Mouse (Mus musculus) granulocyte monocyte progenitor cell, adult 5-6 weeks (primary cell): ENCODE measurements around the gene Klhl40. TPM values are rescaled to one million over a fixed set of nuclear protein-coding genes. Genes with fewer than 3 reads are reported as not detected.

Source experiments
- ATAC-seq: replicated peaks from 2 replicates; pipeline ENCODE4 v1.8.0; 2016; ENCODE audit warnings: mild to moderate bottlenecking, moderate TSS enrichment, inconsistent platforms; ENCODE audit not compliant: poor library complexity, severe bottlenecking
- total RNA-seq, 2 experiments: library from RNA; stranded (forward) in 1 of 2; stranded (reverse) in 1 of 2; fragments of 200-712, 200-1000 nt in 1 of 2; fragments of >200 nt in 1 of 2; fragmentation: Nextera tagmentation in 1 of 2; gene quantifications; 2 replicates each; pipeline ENCODE4 v1.2.3; 2014 to 2017

Klhl40 gene
- total RNA-seq, 2 experiments from 2014 or later, result 0.41 TPM; not detected in 1

- no peak for ATAC-seq
These were observed 45.6 kb downstream of the Klhl40 start for GRCm38 (mm10) chr9:121823051-121823450.

- no peak for ATAC-seq
These were observed 46.6 kb downstream of the Klhl40 start for GRCm38 (mm10) chr9:121823991-121824390.

GRCm38 (mm10) chr9:121826356-121826755, 48.9 kb downstream of the Klhl40 start:
- no peak for ATAC-seq

- peak; percentile 71 for ATAC-seq
These were observed 50.9 kb downstream of the Klhl40 start for GRCm38 (mm10) chr9:121828314-121828713.

- no peak for ATAC-seq
These were observed 52.0 kb downstream of the Klhl40 start for GRCm38 (mm10) chr9:121829270-121829992.

GRCm38 (mm10) chr9:121830243-121830955, 53.0 kb downstream of the Klhl40 start:
- ATAC-seq, result 0 out of 2 replicates have a peak, but pooled peaks have one; percentile 27

- peak; percentile 58 for ATAC-seq
These were observed 53.5 kb downstream of the Klhl40 start for GRCm38 (mm10) chr9:121830956-121831293.

Other genes starting within 250 kb of the Klhl40 start
- gene Lyzl4, start 135.5 kb upstream of the Klhl40 start, total RNA-seq (2014; fragmentation: Nextera tagmentation), result not detected in 2 replicates
- gene Lyzl4, start 135.5 kb upstream of the Klhl40 start, total RNA-seq (2017), result not detected in 2 replicates
- not detected in 2 replicates for gene Vipr1, start 134.9 kb upstream of the Klhl40 start, total RNA-seq (2014; fragmentation: Nextera tagmentation)
- not detected in 2 replicates for gene Vipr1, start 134.9 kb upstream of the Klhl40 start, total RNA-seq (2017)
- gene Sec22c, start 72.1 kb upstream of the Klhl40 start, total RNA-seq (2014; fragmentation: Nextera tagmentation), result 14.7 and 18.2 TPM in 2 replicates
- gene Sec22c, start 72.1 kb upstream of the Klhl40 start, total RNA-seq (2017), result 4.7 and 10.5 TPM in 2 replicates
- 25.7 and 67.5 TPM in 2 replicates for gene Ss18l2, start 67.3 kb upstream of the Klhl40 start, total RNA-seq (2014; fragmentation: Nextera tagmentation)
- gene Ss18l2, start 67.3 kb upstream of the Klhl40 start, total RNA-seq (2017), result 44.9 and 59.5 TPM in 2 replicates
- gene Nktr, start 58.4 kb upstream of the Klhl40 start, total RNA-seq (2014; fragmentation: Nextera tagmentation), result 140 and 176 TPM in 2 replicates
- 130 and 131 TPM in 2 replicates for gene Nktr, start 58.4 kb upstream of the Klhl40 start, total RNA-seq (2017)
- gene Zfp651, start 18.3 kb upstream of the Klhl40 start, total RNA-seq (2014; fragmentation: Nextera tagmentation), result 0.98 TPM in 1 of 2 replicates, not detected in the other
- 0.39 TPM in 1 of 2 replicates, not detected in the other for gene Zfp651, start 18.3 kb upstream of the Klhl40 start, total RNA-seq (2017)
- not detected in 2 replicates for gene Hhatl, start 14.9 kb downstream of the Klhl40 start, total RNA-seq (2014; fragmentation: Nextera tagmentation)
- gene Hhatl, start 14.9 kb downstream of the Klhl40 start, total RNA-seq (2017), result not detected in 2 replicates
- gene Ccdc13, start 61.9 kb downstream of the Klhl40 start, total RNA-seq (2014; fragmentation: Nextera tagmentation), result not detected in 2 replicates
- not detected in 2 replicates for gene Ccdc13, start 61.9 kb downstream of the Klhl40 start, total RNA-seq (2017)
- gene Higd1a, start 80.8 kb downstream of the Klhl40 start, total RNA-seq (2014; fragmentation: Nextera tagmentation), result 106 and 125 TPM in 2 replicates
- 12.9 and 16.8 TPM in 2 replicates for gene Higd1a, start 80.8 kb downstream of the Klhl40 start, total RNA-seq (2017)
- gene Ackr2, start 120.7 kb downstream of the Klhl40 start, total RNA-seq (2014; fragmentation: Nextera tagmentation), result not detected in 2 replicates
- not detected in 2 replicates for gene Ackr2, start 120.7 kb downstream of the Klhl40 start, total RNA-seq (2017)
- not detected in 2 replicates for gene Cyp8b1, start 138.7 kb downstream of the Klhl40 start, total RNA-seq (2014; fragmentation: Nextera tagmentation)
- not detected in 2 replicates for gene Cyp8b1, start 138.7 kb downstream of the Klhl40 start, total RNA-seq (2017)
- gene Fam198a, start 173.4 kb downstream of the Klhl40 start, total RNA-seq (2014; fragmentation: Nextera tagmentation), result 0.17 TPM in 1 of 2 replicates, not detected in the other
- 0.17 TPM in 1 of 2 replicates, not detected in the other for gene Fam198a, start 173.4 kb downstream of the Klhl40 start, total RNA-seq (2017)
- 6.3 and 10.6 TPM in 2 replicates for gene Pomgnt2, start 219.5 kb downstream of the Klhl40 start, total RNA-seq (2014; fragmentation: Nextera tagmentation)
- gene Pomgnt2, start 219.5 kb downstream of the Klhl40 start, total RNA-seq (2017), result 6.7 and 7.0 TPM in 2 replicates